Mouse (Mus musculus) left cerebral cortex, postnatal 36 days (tissue): ENCODE results near the gene Setd2. TPM values are rescaled to one million over a fixed set of nuclear protein-coding genes. Genes with fewer than 3 reads are reported as not detected.

Source experiments
- DNase-seq, 2 experiments: peaks; one replicate each; pipeline ENCODE4 v3.0.0; 2021 to 2022; ENCODE audit warnings: low spot score in 2 of 2, mixed read lengths in 1 of 2
- intact Hi-C: fragments of 180-260 bp; cut with DNase I; formaldehyde crosslinking; loops from one replicate; pipeline ENCODE4 v1.15.1; 2025
- total RNA-seq, 2 experiments: library from RNA; stranded (reverse); gene quantifications; 2 replicates each; pipeline ENCODE4 v1.2.3; 2021

Setd2 gene
- total RNA-seq, 2 experiments from 2014 or later, result 66.6 to 81.9 TPM

DNA sequence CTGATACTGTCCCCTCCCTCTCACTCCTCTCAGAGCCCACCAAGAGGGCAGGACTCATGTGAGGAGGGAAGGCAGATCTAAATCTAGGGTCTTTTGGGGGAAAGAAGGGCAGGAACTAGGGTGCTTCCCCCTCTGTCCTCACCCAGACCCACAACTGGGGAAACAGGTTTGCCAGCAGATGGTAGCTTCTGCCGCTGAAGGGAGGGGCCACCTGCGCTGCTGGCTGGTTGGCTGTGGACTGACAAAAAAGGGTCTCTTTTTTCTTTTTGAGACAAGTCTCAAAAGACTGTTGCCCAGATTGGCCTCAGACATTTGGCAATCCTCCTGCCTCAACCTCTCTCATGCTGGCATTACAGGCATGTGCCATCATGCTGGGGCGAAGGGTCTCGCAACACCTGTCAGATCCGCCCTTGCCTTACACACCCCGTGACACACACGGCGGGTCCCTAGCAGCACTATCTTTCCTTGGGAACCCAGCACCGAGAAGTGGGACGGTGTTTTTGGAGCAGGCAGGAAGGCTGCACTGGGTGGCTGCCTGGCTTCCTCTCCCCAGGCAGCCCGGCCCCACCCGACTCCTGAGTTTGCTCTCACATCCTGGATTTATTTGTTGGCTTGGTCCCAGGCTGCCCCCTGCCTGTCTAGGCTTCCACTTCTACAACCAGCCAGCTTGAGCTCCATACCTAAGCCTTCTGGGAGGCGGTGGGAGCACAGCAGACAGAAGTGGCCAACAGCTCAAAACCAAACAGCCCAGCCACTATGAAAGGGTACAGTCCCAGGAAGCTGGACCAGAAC, 119.7 kb downstream of the Setd2 start:
- DNase-seq, result no peak
- intact Hi-C loops, result loop anchor here (2.0 to 5.0 kb wide), 2 partner anchors 17 to 35 kb away; no protein-coding TSS in a partner anchor

DNA sequence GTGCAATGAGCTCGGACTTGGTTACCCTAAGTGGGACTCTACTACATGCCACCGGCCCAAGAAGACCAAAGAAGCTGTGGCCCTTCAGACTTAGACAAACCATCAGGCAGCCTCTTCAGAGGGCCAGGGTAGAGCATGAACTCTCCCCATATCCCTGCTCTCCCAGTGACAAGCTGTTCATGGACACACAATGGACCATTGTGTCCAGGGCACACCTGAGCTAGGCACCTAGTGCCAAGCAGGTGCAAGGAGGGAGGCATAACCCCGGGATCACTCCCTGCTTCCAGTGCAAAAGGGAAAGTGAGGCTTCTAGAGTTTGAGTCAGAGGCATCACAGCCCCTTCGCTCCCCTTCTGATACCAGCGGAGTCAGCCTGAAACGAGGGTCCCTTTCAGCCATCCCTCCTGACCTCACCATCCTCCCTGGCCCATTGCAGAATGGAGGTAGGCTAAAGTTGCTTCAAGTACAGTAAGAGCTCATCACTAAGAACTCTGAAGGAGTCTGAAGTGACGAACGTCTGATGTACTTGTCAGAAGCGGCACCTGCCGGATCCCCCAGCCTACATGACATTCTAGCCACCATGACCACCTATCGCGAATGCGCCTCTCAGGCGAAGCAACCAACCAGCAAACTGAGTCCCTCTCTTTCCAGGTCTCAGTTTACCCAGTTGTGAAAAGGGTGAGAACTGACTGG, 120.7 kb downstream of the Setd2 start:
- intact Hi-C loops, result loop anchor here (2.0 to 5.0 kb wide), 2 partner anchors 18 to 34 kb away; no protein-coding TSS in a partner anchor
- no peak for DNase-seq

DNA sequence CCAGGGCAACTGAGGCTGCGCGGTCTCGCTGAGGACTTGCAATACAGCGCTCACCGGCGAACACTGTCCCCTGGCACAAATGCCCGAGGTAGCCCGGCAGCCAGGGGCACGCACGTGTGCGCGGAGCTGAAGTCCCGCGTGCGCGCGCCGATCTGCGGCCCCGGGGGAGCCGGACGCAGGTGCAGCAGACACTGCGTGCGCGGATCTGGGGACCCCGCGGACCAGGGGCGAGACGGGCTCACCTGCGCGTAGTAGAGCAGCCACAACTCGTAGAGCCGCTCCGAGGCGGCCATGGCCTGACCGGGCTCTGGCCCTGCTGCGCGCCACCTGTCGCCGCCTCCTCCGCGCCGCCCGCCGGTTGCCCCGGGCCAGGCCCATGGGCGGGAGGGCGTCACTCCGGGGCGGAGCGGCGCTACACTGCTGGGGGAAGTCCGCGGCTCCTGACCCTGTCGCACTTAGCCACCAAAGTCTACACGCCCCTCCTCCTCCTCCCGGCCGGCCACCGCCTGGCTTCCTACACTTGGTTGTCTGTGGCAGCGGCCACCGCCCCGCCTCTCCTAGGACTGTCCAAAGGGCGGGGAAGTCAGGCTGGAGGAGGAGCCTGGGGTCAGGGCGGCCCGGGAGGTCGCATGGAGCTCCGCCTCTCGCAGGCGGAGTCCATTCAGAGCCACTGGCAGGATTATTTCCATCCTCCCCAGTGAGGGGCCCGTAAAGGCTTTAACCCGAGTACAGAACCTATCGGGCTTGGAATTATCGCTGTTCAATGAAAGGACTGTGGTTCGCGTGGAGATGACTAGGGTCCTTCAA, 121.5 kb downstream of the Setd2 start, which contains the start of gene Nbeal2:
TSS of gene Nbeal2 (minus strand) at position 507 of the 807 bp plus-strand sequence.
- peak; percentile 72 to 76 for DNase-seq
- intact Hi-C loops, result loop anchor here (2.0 to 5.0 kb wide), 2 partner anchors 19 to 33 kb away; no protein-coding TSS in a partner anchor

DNA sequence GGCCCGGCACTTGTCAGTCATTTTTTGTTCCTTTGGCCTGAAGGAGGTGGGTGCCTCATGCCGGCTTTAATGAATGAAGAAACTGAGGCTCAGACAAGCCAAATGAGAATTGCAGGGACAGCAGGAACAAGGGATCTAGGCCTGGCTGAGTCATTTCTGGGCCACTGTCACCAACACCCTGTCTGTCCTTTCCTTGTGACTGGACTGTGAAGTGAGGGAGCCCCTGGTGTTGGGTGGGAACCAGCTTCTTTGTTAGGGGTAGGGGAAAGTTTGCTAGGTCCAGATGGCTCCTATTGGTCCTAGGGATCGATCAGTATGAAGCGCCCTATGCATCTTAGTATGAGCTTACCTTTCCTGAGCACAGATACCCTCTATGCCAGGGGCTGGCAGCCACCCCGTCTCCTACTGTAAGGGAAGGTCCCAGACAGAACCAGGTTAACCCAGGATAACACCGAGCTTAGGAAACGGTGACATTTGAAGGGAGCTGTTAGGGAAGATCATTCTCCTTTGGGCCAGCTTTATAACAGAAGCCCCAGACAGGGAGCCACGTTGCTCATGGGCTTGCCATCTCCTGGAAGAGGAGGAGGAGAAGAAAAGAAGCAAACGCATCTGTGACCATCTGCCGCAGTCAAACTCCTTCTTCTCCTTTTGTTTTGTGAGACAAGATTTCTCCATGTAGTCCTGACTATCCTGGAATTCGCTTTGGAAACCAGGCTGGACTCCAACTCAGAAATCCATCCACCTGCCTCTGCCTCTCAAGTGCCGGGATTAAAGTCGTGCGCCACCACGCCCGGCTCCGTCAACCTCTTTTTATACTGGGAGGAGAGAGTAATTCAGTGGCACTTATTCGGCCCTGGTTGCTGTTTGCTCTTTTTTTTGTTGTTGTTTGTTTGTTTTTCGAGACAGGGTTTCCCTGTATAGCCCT, 122.6 kb downstream of the Setd2 start:
- DNase-seq, result no peak
- intact Hi-C loops, result loop anchor here (5.0 kb wide), 1 partner anchor 32 kb away; no protein-coding TSS in a partner anchor

DNA sequence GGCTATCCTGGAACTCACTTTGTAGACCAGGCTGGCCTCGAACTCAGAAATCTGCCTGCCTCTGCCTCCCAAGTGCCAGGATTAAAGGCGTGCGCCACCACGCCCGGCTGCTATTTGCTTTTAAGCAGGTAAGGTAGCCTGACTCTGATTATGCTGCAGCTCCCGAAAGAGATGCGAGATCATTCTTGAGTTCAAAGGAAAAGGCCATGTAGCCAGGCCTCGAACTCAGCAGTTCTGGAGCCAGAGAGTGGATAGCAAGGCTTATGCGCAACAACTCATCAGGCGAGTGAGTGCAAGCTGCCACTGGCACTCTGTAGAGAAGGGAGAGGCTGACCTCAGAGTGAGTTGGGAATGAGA, 123.2 kb downstream of the Setd2 start:
- intact Hi-C loops, result no loop called here
- DNase-seq, result no peak

DNA sequence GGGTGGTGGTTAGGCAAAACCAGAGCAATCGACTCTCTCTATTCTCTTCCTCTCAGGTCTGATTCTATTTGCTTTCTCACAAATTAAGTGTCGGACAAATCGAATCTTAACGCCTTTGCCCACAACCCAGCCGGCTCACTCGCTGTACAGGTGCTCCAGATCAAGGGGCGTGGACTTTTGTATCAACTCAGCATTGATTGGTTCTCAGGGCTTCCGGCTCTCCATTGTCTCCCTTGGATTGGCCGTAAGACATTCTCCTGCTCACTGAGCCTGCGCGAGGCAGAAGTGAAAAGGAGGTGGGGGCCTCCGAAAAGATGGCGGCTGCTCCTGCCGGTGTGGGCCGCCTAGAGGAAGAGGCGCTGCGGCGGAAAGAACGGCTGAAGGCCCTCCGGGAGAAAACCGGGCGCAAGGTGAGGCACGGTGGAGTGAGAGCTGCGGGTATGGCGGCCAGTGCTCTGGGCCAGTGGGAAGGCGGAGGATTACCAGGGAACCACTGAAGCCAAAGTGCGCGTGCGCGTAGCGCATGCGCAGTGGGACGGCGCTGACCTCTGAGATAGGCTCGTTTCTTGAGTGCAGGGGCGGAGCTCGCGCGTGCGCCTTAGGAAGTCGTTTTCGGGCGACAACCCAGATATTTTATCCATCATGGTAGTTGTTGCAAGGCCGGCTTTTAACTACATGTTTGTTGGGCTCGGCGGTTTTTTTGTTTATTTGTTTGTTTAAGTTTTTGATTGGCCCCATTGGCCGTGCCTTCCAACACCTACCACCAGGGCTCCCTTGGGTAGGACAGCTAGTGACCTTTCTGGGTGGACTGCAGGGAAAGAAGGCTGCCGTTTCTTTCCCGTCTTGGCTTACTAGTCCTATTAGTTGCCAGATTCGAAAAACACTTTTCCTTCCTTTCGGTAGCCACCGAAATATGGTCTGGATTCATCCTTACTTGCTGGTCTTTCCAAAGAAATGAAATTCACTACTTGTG, 124.1 kb downstream of the Setd2 start, which contains the start of gene Ccdc12:
TSS of gene Ccdc12 (plus strand) at position 255 of the 973 bp plus-strand sequence.
- DNase-seq, result peak; percentile 97
- intact Hi-C loops, result no loop called here

DNA sequence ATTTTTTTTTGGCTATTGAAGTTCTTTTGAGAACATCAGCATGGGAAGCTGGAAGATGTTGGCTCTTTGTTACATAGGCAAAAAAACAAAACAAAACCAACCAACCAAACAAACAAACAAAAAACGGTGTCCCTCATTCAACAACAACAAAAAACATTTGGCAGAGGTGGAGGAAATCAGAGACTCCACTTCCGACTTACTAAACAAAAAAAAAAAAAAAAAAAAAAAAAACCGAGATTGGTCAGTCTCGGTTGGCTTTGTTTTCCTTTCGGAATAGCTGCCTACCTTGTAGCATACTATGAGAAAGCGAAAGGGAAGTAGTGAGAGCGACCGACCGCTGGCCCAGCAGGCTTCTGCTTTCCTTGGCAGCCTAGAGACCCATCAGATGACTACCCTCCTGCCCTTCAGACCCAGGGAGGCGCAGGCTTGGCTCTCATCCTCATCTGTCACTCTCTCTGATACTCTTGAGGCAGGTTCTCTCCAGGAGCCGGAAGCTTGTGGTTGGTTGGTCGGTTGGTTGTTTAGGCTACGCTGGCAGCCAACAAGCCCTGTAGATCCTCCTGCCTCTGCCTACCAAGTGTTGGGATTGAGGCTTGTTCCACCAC, 125.2 kb downstream of the Setd2 start:
- intact Hi-C loops, result no loop called here

DNA sequence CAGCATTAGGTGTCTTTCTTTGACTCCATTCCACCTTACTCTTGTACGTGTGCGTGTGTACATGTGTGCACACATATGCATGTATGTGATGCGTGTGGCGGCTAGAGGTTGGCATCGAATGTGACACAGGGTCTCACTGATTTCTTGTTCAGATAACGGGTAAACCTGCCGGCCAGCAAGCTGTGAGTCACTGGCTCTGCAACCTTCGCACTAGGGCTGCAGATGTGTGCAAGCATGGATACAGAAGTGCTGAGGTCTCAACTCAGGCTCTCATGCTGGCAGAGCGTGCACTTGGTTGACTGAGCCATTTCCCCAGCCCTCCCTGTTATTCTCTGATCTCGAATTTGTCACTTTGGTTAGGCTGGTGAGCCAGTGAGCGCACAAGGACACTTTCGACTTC, 127.1 kb downstream of the Setd2 start:
- intact Hi-C loops, result no loop called here
- no peak for DNase-seq

More for the DNA sequence above, 125.2 kb downstream of the Setd2 start:
- no peak for DNase-seq

DNA sequence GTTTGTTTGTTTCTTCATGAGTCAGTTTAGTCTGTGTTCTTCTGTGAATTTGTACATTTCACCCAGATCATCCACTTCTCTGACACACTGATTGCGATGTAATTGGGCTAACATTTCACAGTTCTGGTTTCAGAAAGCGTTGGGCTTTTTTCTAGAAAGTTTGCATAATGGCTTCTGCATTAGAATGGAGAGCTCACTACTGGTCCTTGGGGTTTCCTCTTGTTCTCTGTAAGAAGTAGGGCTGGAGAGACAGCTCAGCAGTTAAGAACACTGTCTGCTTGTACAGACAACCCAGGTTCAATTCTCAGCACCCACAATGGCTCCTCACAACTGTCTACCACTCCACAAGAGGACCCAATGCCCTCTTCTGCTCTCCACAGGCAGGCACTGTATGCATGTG, 127.8 kb downstream of the Setd2 start:
- intact Hi-C loops, result no loop called here
- DNase-seq, result no peak

DNA sequence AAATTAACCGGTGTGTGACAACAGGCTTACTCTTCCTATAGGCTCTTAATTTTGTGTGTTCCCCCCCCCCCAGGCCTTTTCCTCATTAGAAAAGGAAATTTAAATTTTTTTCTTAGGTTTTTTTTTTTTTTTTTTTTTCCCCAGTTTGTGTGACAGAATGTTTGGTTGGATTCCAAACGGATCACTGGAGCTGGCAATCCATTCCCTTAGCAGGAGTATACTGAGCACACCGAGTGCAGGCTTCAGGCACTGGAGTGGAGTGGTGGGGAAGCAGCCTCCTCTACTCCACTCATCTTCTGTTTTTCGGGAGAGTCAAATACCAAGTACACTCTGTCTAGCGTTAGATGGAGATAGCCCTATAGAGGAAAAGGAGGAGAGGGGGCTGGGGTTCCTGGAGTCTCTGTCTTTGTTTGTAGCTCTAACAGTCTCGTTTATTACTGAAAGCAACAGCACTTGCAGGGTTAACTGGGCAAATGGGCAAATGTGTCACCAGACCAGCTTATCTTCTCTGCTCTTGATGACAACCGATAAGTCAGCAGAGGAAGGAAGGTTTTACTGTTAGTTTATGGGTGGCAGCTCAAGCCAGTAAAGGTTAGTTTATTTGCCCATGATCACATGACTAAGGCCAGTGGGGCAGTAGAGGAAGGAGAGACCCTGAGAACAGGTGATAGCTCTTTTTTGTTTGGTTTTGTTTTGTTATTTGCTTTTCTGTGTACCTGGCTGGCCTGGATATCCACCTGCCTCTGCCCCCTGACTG, 128.6 kb downstream of the Setd2 start:
- intact Hi-C loops, result no loop called here
- no peak for DNase-seq

DNA sequence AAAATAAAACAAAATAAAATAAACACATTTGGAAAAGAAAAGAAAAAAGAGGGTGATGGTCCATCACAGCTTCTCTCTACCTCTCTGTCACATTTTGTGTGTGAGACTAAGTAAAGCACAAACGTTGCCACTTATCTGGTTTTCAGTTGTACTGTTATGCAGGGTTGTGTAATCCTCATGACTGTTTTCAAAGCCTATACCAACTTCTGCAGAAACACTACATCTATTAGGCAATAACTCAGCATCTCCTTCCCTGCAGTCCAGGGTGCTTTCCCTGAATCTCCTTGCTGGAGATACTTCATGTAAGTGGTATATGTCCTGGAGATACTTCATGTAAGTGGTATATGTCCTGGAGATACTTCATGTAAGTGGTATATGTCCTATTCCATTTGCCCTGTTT, 130.4 kb downstream of the Setd2 start:
- intact Hi-C loops, result no loop called here
- DNase-seq, result no peak

DNA sequence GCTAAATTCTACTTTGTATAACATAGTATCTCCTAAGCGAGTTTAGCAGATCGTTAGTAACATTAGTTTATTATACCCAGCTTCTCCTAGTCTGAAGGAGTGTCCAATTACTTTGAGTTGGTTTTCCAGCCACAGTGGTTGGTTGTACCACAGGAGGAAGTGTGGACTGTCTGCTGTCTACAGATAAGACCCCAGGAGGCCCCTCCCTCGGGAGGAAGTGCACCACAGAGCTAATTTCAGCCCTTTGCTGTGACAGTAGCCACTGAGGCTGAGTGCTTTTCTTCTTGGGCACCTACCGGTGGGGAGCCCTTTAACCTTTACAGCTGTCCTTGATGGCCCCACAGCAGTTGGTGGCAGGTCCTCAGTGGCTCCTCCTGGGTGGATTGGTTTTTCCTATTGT, 133.5 kb downstream of the Setd2 start:
- no peak for DNase-seq
- intact Hi-C loops, result no loop called here

DNA sequence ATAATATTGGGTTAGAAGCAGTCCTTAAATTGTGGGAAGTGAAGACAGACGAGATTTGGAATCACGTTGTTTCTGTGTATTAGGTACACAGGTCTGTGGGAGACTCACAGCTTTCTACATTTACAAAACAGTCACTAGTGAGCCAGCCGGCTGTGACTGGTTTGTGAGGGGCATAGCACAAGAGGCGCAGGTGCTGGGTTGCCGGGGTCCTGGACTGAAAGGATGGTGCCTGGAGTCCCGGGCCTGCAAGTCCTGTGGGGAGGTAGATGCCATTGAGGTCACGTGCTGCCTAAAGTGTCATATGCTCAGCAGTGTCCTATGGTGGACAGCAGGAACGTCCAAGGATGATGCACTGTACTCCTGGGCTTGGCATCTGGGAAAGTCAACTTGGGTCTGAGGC, 134.0 kb downstream of the Setd2 start:
- intact Hi-C loops, result no loop called here

DNA sequence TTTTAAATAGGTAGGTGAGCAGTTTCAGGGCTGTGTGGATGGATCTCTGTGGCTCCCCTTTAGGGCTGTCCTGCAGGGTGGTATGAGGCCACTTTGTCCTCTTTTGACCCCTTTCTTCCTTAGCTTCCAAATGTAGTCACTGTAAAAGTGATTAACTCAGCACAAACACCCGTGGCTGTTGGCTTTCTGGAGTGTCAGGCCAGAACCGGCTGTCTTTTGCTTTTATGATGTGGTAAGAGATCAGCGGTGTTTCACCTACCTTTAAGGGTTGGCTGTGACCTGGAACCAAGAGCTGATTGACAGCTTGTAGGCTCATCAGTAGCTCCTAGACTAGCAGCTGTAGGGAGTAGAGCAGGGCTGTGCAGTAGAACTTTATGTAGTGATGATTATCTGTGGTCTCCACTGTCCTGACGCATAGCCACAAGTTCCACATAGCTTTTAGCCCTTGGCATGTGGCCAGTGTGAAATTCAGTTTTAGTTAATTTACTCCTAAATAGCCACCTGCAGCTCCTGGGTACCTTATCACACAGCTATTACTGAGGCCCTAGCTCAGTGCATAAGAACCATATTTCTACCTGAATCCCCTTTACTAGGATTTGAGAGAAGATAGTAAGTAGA, 134.9 kb downstream of the Setd2 start:
- intact Hi-C loops, result no loop called here
- DNase-seq, result no peak

More for the DNA sequence above, 134.0 kb downstream of the Setd2 start:
- no peak for DNase-seq
